Mouse (Mus musculus) kidney, embryonic 15.5 days (tissue): ENCODE data around the gene Igdcc4. TPM values are rescaled to one million over a fixed set of nuclear protein-coding genes. Genes with fewer than 3 reads are reported as not detected.
"Not testable (repeated sequence)": the region's sequence is repeated elsewhere in the genome, so short reads cannot be mapped to it uniquely, and the experiment has no call there.

Source experiments
- ATAC-seq: fragments of 200-750 bp; cut with Nextera tagmentation; replicated peaks from 2 replicates; pipeline ENCODE4 v1.8.0; 2017; ENCODE audit warnings: moderate TSS enrichment; ENCODE audit not compliant: low FRiP score
- H3K27ac ChIP-seq: fragments of 300-500 bp; sonication (generic); 2 replicates; pipeline ENCODE4 v1.5.1; 2015; ENCODE audit warnings: mild to moderate bottlenecking, inconsistent platforms
- H3K27me3 ChIP-seq: fragments of 300-500 bp; sonication (generic); 2 replicates; pipeline ENCODE4 v1.6.1; 2015; ENCODE audit warnings: inconsistent platforms
- H3K36me3 ChIP-seq: fragments of 300-500 bp; sonication (generic); 2 replicates; pipeline ENCODE4 v1.6.1; 2015; ENCODE audit warnings: inconsistent platforms
- H3K4me1 ChIP-seq: fragments of 300-500 bp; sonication (generic); 2 replicates; pipeline ENCODE4 v1.6.1; 2015; ENCODE audit warnings: inconsistent platforms
- H3K4me2 ChIP-seq: fragments of 300-500 bp; sonication (generic); 2 replicates; pipeline ENCODE4 v1.6.1; 2015; ENCODE audit warnings: moderate library complexity, mild to moderate bottlenecking, inconsistent platforms
- H3K4me3 ChIP-seq: fragments of 300-500 bp; sonication (generic); replicated peaks from 2 replicates; pipeline ENCODE4 v1.5.1; 2015; ENCODE audit warnings: mild to moderate bottlenecking, inconsistent platforms
- H3K9ac ChIP-seq: fragments of 300-500 bp; sonication (generic); 2 replicates; pipeline ENCODE4 v1.6.1; 2015; ENCODE audit warnings: mild to moderate bottlenecking, inconsistent platforms
- H3K9me3 ChIP-seq: fragments of 300-500 bp; sonication (generic); replicated peaks from 2 replicates; pipeline ENCODE4 v1.6.1; 2016; ENCODE audit warnings: inconsistent platforms
- WGBS: fragments of 180-500 bp; shearing (Covaris S2); methylation state at CpG from one replicate; pipeline ENCODE4 v1.1.7; 2015; ENCODE audit warnings: mixed read lengths; 5-methylcytosine and 5-hydroxymethylcytosine counted together
- polyA plus RNA-seq: library from polyadenylated mRNA; unstranded; fragments of >200 nt; fragmentation: Nextera tagmentation; extraction: Ambion mirVana; gene quantifications from 2 replicates; pipeline ENCODE4 v1.2.1, GENCODE M21; 2015

The Igdcc4 gene
- 11.8 and 13.5 TPM in 2 replicates for polyA plus RNA-seq

DNA sequence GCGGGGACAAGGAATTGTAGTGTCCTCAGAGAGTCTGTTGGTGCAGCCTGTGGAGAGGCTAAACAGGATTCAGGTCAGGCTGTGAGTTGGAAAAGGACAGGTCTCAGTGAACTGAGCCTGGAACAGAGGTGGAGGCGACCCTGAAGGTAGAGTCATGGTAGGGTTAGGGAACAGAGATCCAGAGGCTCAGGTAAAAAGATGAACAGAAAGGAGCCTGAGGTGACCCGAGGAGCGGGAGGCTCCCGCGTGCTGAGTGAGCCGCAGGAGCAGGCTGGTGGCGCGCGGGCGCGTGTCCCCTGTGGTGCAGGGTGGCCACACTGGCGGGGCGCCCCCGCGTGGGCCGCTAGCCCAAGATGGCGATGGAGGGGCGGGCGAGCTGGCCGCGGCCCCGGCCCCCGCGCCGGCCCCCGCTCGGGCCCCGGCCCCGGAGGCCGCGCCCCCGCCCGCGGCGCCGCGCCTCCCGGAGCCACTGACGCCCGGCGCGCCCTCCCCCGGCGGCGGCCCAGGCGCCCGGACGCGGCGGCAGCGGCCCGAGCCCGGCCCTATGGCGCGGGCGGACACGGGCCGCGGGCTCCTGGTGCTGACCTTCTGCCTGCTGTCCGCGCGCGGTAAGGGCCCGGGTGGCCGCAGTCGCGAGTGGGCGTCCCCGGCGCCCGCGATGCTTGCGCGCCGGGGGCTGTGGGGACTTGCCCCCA, at the start of gene Igdcc4:
TSS of gene Igdcc4 (plus strand) at position 496 of the 695 bp plus-strand sequence.
- H3K4me1 ChIP-seq: peaks cover 27% of the 10 kb centered on the region
- H3K9ac ChIP-seq: peak within 1 kb of the TSS; percentile 76
- WGBS: 2% methylated on average over 46 of the region's 76 CpGs
- H3K36me3 ChIP-seq: no peaks in the 10 kb centered on the region
- H3K27me3 ChIP-seq: peaks cover 12% of the 10 kb centered on the region; the same call in 1 of the 2 replicates
- H3K27ac ChIP-seq: peak within 1 kb of the TSS; percentile 76
- H3K9me3 ChIP-seq: peaks cover 4% of the 10 kb centered on the region
- H3K4me2 ChIP-seq: peak within 1 kb of the TSS; percentile 100
- ATAC-seq: 0 out of 2 replicates have a peak, but pooled peaks have one; percentile 27
- peak within 1 kb of the TSS; percentile 81 for H3K4me3 ChIP-seq

DNA sequence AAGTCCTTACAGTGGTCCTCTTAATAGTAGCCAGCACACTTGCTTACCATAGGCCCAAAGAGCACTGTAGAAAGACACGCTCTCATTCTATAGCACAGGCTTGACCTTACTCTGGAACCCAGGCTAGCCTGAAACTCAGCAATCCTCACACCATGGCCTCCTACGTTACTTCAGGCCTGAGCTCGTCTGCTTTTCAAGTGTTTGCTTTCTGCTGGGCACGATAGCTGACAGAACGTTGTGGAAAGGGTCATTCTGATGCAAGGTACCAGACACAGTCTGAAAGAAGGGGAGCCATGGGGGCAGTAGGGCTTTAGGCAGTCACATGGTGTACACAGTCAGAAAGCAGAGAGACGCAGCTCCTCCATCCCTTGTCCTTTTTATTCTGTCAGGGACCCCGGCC, 37.0 kb upstream of the Igdcc4 start:
- H3K27me3 ChIP-seq: no peaks in the 10 kb centered on the region
- H3K9me3 ChIP-seq: no peaks in the 10 kb centered on the region
- 90% methylated on average over 7 of the region's 7 CpGs for WGBS
- H3K4me1 ChIP-seq: no peaks in the 10 kb centered on the region
- H3K27ac ChIP-seq: no peak overlapping the region
- H3K4me3 ChIP-seq: no peak overlapping the region
- ATAC-seq: no peak
- no peak overlapping the region for H3K4me2 ChIP-seq
- H3K9ac ChIP-seq: no peak overlapping the region
- peaks cover 86% of the 10 kb centered on the region for H3K36me3 ChIP-seq

DNA sequence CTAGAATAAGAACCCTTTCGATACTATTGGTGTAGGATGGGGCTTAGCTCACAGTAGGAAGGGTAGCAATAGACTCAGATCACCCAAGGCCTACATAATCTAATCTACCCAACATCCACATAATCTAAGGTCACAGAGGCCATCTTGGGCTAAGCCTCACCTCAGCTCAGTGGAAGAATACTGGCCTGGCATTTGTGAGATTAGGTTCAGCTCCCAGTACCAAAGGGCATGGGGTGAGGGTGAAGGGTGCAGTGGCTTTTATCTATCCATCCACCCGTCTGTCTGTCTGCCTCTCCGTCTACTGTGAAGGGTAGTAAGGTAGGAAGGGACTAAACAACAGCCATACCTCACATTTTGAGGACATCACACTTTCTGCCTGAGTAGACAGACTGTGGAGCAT, 30.7 kb upstream of the Igdcc4 start:
- Histone ChIP-seq H3K27ac (no peak overlapping the region), H3K9ac (no peak overlapping the region), H3K4me1 (no peaks in the 10 kb centered on the region), H3K27me3 (no peaks in the 10 kb centered on the region), H3K4me3 (no peak overlapping the region), H3K36me3 (peaks cover 89% of the 10 kb centered on the region), H3K9me3 (no peaks in the 10 kb centered on the region), H3K4me2 (no peak overlapping the region)
- ATAC-seq: 0 out of 2 replicates have a peak, but pooled peaks have one; percentile 22
- WGBS: 88% methylated on average over 3 of the region's 3 CpGs

DNA sequence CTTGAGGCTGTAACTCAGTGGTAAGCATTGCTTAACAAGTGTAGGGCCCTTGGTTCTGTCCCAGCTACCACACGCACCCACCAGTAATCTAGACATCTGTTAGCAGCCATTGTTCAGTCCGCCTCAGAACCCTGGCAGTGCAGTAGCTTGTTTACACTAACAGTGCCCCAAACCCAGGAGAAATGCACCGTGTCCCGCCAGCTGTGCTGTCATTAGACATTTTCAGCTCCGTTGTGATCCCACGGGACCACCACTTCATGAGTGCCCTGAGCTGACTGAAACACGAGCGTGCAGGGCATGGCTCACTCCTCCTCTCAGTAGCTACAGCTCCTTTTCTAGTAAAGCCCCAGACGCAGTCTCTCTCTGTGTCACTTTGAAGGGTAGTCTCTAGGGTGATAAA, 27.7 kb upstream of the Igdcc4 start:
- Histone ChIP-seq H3K36me3 (peaks cover 92% of the 10 kb centered on the region), H3K9ac (no peak overlapping the region), H3K4me1 (no peaks in the 10 kb centered on the region), H3K9me3 (no peaks in the 10 kb centered on the region), H3K27me3 (no peaks in the 10 kb centered on the region), H3K4me2 (no peak overlapping the region), H3K4me3 (no peak overlapping the region), H3K27ac (no peak overlapping the region)
- 58% methylated on average over 9 of the region's 9 CpGs for WGBS
- no peak for ATAC-seq

DNA sequence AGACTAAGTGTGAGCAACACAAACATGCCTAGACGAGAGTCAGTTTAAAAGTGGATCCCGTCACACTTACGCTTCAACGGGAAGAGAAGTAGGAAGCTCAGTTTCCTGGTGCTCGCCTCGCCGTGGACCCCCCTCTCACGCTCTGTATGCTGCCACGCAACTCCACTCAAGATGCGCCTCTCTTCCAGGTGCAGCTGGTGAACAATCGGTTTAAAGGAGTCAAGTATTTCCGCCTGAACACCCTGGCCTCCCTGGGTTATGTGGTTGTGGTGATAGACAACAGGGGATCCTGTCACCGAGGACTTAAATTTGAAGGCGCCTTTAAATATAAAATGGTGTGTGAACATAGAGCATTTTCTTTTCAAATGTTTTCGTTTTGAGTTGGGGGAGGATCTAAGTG, 27.0 kb upstream of the Igdcc4 start:
- Histone ChIP-seq H3K27me3 (no peaks in the 10 kb centered on the region), H3K4me1 (no peaks in the 10 kb centered on the region), H3K36me3 (peaks cover 92% of the 10 kb centered on the region), H3K4me3 (no peak overlapping the region), H3K9me3 (no peaks in the 10 kb centered on the region), H3K27ac (no peak overlapping the region), H3K4me2 (no peak overlapping the region), H3K9ac (no peak overlapping the region)
- no peak for ATAC-seq
- 87% methylated on average over 15 of the region's 15 CpGs for WGBS

DNA sequence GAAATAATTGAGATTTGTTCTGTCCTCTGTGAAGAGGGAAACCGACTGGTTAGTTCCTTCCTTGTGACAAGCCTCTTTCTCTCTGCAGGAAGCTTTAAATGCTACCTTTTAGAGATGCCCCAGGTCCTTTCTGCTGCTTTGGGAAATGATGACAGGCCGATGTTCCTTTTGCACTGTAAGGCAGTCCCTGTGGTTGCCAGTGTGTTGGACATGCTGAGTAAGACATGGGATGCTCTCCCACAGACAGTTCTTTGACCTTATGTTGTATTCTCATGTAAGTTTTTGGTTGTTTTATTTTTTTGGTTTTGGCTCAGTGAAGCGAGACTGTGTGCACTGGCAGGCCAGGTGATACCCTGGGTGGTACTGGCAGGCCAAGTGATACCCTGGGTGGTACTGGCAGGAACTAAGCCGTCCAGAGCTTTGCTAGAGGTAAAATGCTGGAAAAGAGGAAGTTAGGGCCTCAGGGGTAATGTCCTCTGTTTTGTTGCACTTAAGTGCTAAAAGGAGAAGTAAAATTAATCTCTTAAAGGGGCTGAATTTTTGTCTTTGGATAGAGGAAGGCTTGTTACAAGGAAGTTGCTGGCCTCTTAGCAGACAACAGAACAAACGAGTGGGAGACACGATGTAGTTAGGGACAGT, 26.3 kb upstream of the Igdcc4 start:
- 82% methylated on average over 6 of the region's 6 CpGs for WGBS
- H3K36me3 ChIP-seq: peaks cover 93% of the 10 kb centered on the region

DNA sequence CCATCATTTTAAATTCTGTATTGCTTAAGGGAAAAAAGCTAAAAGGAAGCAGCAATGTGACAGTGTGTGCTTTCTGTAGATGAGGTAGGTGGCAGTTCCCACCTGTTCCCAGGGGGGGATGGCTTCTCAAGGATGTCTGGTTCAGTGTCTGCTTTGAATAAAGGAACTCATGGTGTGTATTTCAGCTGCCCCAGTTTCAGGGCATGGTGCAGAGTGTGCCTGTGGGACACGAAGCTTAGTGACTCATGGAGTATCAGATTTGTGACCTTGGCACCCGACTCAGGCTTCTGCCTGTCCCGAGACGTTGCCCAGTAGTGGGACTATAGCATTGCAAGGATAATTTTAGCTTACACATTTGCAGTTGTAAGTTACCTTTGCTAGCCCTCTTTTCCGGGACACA, 23.8 kb upstream of the Igdcc4 start:
- no peak overlapping the region for H3K4me3 ChIP-seq
- ATAC-seq: no peak
- no peak overlapping the region for H3K9ac ChIP-seq
- H3K27me3 ChIP-seq: no peaks in the 10 kb centered on the region
- no peak overlapping the region for H3K27ac ChIP-seq
- H3K4me2 ChIP-seq: no peak overlapping the region
- H3K9me3 ChIP-seq: no peaks in the 10 kb centered on the region
- WGBS: 73% methylated on average over 5 of the region's 5 CpGs
- peaks cover 95% of the 10 kb centered on the region for H3K36me3 ChIP-seq
- H3K4me1 ChIP-seq: no peaks in the 10 kb centered on the region

More for the DNA sequence above, 26.3 kb upstream of the Igdcc4 start:
- Histone ChIP-seq H3K4me3 (no peak overlapping the region), H3K4me2 (no peak overlapping the region), H3K27ac (no peak overlapping the region), H3K9ac (no peak overlapping the region), H3K27me3 (no peaks in the 10 kb centered on the region), H3K9me3 (no peaks in the 10 kb centered on the region), H3K4me1 (no peaks in the 10 kb centered on the region)
- ATAC-seq: no peak

DNA sequence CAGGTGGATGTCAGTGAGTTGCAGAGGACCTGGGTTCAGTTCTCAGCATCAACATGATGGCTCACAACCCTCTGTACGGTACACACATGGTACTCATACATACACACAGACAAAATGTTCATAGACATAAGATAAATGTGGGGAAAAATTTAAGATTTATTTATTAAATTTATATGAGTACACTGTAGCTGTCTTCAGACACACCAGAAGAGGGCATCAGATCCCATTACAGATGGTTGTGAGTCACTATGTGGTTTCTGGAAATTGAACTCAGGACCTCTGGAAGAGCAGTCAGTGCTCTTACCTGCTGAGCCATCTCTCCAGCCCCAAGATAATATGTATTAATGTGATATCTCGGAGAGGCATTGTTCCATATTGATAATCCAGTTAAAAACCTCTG, 21.1 kb upstream of the Igdcc4 start:
- not testable (repeated sequence) for H3K4me1 ChIP-seq, H3K4me3 ChIP-seq, H3K27me3 ChIP-seq, H3K4me2 ChIP-seq, H3K27ac ChIP-seq, H3K9me3 ChIP-seq, ATAC-seq, H3K9ac ChIP-seq
- peaks cover 92% of the 10 kb centered on the region for H3K36me3 ChIP-seq
- WGBS: 89% methylated on average over 2 of the region's 2 CpGs

DNA sequence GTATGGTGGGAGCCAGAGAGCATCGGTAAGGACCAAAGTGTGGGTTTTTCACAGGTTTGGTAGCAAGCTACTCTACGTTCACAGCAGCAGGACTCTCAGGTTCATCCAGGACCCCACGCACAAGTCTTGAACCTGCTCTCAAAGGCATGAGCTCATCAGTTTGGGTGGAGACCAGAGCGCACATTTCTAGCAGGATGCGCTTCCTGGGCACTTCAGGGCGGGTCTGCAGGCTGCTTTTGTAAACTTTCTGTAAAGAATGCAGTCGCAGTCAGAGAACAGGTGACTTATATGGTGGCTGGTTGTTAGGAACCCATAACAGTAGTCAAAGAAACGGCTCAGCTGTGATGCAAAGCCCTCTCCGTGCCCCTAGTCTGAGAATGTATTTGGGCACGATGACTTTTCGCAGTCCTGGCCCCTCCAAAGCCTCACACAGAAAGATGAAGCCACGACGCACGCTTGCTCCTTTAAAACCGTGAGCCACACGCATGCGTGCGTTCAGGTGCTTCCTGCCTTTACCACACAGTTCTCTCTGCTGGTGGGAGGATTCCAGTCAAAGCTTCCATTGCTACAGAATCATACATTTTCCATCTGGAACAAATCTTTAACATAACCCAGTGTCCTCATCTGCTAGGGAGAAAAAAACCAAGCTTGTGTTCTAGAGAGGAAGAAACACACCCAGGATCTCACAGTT, 18.1 kb upstream of the Igdcc4 start:
- H3K4me3 ChIP-seq: no peak overlapping the region
- no peak overlapping the region for H3K4me2 ChIP-seq
- no peaks in the 10 kb centered on the region for H3K9me3 ChIP-seq
- no peak overlapping the region for H3K9ac ChIP-seq
- H3K36me3 ChIP-seq: peaks cover 65% of the 10 kb centered on the region
- H3K4me1 ChIP-seq: peaks cover 6% of the 10 kb centered on the region; the same call in 1 of the 2 replicates
- no peak overlapping the region for H3K27ac ChIP-seq
- no peaks in the 10 kb centered on the region for H3K27me3 ChIP-seq
- 92% methylated on average over 18 of the region's 18 CpGs for WGBS
- no peak for ATAC-seq

DNA sequence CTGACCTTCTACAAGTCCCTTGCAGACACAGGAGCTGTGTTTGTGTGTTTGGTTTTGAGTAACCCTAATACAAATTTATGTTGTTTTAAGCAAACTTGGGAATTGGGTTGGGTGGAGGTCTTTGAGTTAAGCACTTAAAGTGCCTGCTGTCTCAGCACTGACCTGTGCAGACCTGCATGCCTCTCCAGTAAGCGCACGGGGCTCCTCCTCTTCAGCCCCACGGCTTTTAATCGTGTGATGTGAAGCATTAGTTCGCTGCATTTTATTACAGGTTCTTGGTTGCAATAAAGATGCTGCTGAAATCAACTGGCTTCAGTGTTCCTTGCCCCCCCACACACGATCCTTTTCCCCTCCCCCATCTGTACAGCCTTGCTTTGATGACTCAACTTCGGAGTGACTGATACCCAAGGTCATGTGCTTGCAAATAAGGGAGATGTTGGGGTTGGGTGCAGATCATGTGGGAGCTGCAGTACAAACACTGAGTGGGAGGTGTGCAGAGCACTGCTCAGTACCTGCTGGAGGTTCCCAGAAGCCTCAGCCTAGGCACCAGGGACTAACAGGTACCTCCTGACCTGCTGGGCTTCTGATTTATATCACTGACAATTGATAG, 17.0 kb upstream of the Igdcc4 start:
- H3K27ac ChIP-seq: no peak overlapping the region
- H3K9me3 ChIP-seq: no peaks in the 10 kb centered on the region
- peaks cover 6% of the 10 kb centered on the region; the same call in 1 of the 2 replicates for H3K4me1 ChIP-seq
- H3K9ac ChIP-seq: no peak overlapping the region
- peaks cover 55% of the 10 kb centered on the region for H3K36me3 ChIP-seq
- no peaks in the 10 kb centered on the region for H3K27me3 ChIP-seq
- no peak overlapping the region for H3K4me3 ChIP-seq
- 0 out of 2 replicates have a peak, but pooled peaks have one; percentile 25 for ATAC-seq
- 34% methylated on average over 7 of the region's 7 CpGs for WGBS
- no peak overlapping the region for H3K4me2 ChIP-seq

DNA sequence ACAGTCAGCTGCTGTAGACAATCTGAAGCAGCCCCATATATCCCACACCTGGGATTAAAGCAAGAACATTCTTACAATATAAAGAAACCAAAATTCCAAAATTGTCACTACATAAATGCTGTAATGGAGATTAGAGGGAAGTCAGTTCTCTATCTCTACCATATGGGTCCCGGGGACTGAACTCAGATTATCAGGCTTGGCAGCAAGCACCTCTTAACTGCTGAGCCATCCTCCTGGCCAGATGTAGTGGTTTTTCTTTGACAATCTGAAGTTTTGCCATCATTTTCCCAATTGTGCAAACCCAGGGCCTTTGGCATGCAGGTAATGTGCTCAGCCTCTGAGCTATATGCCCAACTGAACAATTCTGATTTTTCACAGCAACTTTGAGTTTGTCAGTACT, 16.0 kb upstream of the Igdcc4 start:
- WGBS: 93% methylated on average over 1 of the region's 1 CpGs
- Histone ChIP-seq H3K4me3 (no peak overlapping the region), H3K27ac (no peak overlapping the region), H3K4me2 (no peak overlapping the region), H3K9ac (no peak overlapping the region), H3K36me3 (peaks cover 45% of the 10 kb centered on the region), H3K9me3 (no peaks in the 10 kb centered on the region), H3K27me3 (no peaks in the 10 kb centered on the region), H3K4me1 (peaks cover 6% of the 10 kb centered on the region; the same call in 1 of the 2 replicates)
- no peak for ATAC-seq

DNA sequence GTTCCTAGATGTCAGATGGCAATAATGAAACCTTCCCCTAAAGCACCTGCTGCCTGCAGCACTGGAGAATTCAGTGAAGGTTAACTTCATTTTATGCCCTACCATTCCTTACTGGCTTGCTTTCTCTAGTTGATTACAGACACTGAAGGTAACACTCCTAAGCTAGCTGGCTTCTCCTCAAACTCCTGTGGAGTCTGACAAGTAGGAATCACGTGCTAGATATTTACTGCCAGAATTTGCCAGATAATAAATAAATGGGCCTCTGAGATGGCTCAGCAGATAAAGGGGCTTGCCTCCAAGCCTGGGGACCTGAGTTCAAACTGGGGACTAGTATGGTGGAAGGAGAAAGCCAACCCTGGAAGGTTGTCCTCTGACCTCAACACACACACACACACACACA, 14.5 kb upstream of the Igdcc4 start:
- peaks cover 31% of the 10 kb centered on the region for H3K36me3 ChIP-seq
- H3K4me1 ChIP-seq: peaks cover 6% of the 10 kb centered on the region; the same call in 1 of the 2 replicates
- ATAC-seq: no peak
- no peak overlapping the region for H3K9ac ChIP-seq
- H3K4me2 ChIP-seq: no peak overlapping the region
- no peaks in the 10 kb centered on the region for H3K27me3 ChIP-seq
- no peak overlapping the region for H3K4me3 ChIP-seq
- 28% methylated on average over 1 of the region's 1 CpGs for WGBS
- H3K27ac ChIP-seq: no peak overlapping the region
- no peaks in the 10 kb centered on the region for H3K9me3 ChIP-seq
